Mouse (Mus musculus) adrenal gland, postnatal 25 days (tissue): Measurements from ENCODE around the gene Gm12166. TPM values are rescaled to one million over a fixed set of nuclear protein-coding genes. Genes with fewer than 3 reads are reported as not detected.

Experiments used
- DNase-seq: peaks from one replicate; pipeline ENCODE4 v3.0.0; 2021; ENCODE audit warnings: mixed read lengths
- total RNA-seq: library from RNA; stranded (reverse); gene quantifications from 2 replicates; pipeline ENCODE4 v1.2.3, GENCODE M21; 2021

Gene Gm12166
- total RNA-seq, 1 experiment from 2014 or later = 4.8 TPM

DNA sequence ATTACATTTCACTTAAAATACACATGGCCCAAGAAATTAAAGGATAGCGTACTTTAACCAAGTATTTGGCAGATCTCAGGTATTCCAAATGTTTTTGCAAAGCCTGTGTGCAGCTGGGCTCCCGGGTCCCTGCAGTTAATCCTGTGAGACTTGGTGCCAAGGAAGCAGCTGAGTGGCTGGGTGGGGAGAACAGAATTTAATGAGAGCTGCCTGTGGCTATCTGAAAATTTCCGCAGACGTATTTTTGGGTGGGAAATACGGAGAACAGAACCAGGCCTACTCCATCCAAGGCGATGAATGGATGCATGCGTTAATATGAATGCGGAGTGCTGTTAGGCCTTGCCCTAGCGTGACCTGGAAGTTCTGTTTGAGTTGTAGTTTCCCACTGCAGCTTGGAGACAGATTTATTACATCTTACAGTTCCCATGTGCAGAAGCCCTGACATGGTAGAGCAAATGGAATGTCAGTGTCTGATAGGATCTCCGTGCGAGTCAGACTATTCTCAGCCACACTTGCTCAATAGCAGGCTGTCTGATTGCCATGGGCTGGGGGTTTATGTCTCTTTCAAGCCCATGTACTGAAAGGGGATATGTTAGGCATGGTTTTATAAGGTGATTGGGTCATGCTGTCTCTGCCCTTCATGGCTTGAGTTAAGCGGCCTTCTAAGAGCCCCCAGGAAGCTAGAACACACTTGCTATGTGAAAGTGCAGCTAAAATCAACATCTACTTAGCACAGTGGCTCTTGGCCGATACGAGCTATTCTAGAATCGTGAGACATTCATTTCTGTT is 21.1 kb upstream of the Gm12166 start:
- no peak for DNase-seq

DNA sequence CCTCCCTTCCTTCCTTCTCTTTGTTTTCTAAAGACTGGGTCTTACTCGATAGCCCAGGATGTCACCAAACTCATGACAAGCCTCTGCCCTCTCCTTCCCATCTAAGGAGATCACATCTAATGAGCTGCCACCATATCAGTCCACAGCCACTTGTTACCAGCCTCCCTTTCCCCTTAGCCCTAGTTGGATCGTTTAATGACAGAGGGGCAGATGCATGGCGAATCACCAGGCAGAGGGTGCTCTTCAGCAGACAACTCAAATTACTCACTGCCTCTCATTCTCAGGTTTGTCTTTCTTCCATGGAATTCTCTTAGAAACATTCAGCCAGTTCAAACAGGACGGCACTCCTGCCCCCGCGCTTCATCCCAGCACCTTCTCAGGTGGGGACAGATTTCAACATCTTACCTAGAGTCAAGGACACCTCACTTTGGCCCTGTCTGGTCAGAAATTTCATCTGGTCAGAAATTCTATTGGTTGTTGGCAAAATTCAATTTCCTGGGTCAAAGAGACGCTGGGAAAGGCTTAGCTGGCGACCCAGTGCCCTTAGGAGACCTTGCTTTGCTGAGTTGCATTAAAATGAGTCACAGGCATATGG is 20.4 kb upstream of the Gm12166 start:
- DNase-seq = no peak

DNA sequence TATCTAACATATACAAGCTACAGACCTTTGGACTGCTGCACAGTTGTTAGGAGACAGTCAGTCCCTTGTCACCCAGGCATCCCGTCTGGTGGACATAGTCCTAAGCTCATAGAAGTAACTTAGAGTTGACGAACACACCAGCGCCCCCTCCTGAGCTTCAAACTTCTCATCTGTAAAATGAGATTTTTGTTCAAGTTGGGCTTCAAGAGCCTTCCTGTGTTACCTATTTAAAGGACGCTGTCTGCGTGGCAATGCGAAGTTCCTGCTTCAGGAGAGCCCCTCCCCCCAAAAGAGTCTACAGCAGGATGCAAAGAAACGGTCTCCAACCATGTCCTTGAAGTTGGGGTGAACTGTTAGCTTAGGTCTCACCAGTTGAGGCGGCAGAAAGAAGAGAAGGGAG is 18.7 kb upstream of the Gm12166 start:
- no peak for DNase-seq

DNA sequence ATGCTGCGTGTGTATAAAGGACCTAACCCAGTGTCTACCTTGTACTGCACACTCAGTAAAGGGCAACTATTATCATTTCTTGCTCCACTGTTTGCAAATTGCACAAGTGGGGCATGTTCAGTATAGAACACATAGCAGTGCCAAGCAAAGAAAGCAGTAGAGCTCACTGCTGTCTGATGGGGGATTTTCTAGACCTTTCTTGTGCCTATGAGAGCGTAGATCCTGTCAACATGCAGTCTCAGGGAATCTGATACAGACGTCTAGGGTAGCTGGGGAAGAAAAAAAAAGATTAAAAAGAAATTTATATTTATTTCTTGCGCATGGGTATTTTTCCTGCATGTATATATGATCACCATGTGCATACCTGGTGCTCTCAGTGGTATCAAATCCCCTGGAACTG is 18.0 kb upstream of the Gm12166 start:
- DNase-seq = no peak

DNA sequence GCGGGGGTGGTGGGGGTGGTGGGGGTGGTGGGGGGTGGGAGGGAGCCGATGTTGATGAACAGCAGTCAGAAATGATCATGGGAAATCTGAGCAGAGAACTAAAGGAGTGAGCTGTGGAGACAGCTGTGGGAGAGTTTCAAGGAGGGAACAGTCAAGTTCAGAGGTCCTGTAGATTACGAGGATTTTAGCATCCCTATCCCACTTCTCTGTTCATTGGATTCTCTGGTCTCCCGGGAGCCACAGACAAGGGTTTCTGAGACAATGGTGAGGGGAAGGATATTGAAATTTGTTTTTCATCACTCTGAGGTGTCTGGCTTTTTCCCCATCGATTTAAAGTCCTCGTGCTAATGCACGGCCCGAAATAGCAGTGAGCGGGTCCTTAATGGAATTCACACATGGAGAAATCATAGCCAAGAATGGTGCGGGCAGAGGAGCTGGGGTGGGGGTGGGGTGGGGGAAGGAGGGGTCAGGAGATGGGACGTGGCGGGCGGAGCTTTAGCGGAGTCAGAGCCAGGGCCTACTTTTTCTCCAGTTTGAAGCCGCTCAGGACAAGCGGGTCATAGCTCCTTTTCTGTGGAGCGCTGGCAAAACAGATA is 17.4 kb upstream of the Gm12166 start:
- no peak for DNase-seq

DNA sequence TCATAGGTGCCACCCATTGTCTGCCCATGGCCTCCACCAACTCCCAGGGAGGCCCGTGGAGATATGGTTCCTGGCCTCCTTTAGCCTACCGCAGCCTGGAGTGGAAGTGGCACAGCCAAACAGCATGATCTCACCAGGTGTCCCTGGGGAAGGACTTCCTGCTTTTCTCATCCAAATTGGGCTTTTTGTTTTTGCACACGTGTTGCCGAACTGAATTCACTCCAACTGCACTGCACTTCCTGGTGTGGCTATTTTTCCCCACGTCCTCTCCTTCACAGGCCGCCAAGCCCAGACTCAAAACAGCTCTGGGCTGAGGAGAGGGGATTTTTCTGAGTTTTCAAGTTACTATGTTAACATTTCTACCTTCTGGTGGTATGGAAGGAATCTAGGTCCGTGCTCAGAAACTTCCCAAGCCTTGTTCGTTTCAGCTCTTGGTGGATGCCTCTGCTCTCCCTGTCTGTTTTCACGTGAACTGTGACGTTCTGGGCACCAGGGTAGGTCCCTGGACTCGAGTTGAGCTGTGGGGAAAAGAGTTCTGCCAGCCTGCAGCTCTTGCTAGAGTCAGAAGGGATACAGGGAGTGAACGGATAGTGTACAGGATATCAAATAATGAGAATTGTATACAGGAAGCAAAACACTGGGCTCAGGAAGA is 16.8 kb upstream of the Gm12166 start:
- DNase-seq = peak; percentile 10

DNA sequence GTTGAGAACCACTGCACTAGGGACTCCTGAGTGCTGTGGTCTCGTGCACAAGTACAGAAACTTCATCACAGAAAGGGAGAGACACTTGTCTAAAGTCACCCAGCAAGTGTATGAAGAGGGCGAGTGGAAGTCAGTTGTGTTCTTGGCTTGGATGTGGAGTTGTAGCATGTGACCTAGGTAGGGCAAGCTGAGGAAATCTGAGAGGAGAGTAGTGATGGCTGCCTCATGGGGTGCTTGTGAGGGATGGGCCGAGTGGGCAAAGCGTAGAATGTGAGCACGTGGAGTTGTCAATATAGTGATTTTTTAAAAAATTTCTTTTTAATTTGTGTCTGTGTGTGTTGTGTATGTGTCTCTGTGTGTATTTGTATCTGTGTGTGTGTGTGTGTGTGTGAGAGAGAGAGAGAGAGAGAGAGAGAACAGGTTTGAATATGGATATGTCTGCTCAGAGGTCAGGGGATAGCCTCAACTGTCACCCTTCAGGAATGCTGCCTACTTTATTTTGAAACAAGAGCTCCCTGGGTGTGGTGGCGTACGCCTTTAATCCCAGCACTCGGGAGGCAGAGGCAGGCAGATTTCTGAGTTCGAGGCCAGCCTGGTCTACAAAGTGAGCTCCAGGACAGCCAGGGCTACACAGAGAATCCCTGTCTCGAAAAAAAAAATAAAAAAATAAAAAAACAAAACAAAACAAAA is 15.4 kb upstream of the Gm12166 start:
- no peak for DNase-seq

DNA sequence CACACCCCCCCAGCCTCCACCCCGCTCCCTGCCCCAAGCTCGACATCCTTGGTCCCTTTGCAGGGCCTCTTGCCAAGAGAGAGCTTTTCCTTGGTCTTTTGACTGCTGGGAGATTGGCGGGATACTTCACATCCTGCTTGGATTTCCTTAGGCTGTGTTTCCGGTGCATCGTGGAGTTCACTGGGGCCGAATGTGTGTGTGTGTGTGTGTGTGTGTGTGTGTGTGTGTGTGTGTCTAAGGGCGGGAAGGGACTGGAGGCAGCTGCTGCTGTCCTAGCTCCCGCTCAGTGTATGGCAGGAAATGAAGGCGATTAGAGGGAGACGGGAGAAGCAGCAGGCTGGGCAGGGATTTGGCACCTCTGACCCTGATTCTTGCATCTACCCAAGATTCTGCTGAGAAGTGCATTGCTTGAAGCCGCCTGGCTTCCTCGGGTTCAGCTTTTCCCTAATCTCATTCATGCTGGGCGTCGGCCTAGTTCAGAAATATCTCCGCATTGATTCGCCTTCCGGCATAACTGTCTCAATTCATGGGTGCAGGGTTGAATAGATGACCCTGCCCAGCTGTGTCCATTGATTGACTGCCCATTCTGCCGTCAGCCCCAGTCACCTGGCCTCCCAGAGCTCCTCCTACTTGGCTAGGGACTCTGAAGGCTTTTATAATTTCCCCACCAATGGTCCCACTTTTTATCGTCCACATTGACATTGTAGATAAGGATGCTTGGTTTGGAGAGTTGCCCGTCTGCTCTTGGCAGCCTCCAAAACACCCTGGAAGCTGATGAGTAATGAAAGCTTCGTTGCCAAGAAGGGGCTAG is 13.3 kb upstream of the Gm12166 start:
- DNase-seq = peak; percentile 71

DNA sequence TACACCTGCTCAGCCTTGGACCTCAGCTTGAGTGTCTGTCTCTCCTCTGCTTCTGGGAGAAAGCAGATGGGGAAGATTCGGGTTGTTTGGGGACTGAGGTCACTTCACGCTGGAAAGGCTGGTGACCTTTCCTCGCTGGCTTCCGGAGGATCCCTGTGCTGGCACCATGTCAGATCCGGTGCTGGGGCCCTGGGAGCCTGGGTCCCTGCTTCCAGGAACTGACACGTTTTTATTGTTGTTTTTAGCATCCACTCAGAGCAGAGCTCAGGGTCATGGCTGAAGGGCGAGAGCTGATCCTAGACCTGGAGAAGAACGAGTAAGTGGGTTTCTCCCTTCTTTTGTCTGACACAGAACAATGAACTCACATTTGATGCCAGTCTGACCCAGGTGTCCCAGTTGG is 12.6 kb upstream of the Gm12166 start:
- DNase-seq = peak; percentile 35

DNA sequence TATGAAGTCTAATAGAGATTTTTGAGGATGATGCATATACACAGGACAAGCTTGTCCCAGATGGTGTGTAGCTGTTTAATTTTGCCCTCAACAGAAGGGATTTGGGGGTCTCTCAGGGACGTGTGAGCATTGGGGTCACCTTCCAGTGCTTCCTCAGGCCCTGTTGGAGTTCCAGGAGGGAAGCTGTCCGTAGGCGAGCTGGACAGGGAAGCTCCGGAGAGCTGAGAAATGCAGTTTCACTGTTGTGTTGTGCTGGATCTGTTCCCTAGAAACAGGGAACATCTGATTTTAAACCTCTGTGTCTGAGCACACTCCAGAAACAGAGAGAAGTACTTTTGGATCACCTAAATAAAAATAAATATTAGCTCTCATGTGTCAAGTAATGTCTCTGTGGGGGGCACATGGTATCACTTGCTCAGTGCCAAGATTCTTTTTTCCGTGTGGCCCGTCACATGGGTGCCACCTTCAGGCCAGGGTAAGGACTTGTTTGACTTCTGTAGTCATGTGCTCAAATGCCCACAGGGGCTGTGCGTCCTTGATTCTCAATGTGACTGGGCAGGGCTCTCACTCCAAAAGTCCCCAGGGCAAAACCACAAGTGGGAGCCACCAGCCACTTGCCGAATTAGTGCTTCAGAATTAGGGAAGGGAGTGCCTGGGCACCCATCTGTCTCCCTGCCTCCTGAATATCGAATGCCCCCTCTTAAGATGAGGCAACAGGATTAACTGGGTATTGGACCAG is 11.0 kb upstream of the Gm12166 start:
- peak; percentile 18 for DNase-seq

DNA sequence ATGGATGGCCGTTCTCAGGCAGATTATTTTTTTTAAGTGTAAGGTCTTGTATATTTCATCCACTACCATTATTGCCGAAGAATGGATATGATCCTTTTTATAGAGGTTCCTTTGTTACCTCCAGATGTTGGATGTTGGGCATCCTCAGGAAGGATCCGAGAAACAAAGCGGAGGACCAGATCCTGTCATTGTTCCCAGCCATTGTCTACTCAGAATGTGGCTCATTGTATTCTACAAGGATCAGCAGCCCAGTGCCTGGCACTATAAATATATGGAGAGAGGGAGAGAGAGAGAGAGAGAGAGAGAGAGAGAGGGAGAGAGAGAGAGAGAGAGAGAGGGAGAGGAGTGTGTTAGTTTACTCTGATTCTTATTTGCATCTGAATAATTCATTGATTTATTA is 10.4 kb upstream of the Gm12166 start:
- DNase-seq = no peak

DNA sequence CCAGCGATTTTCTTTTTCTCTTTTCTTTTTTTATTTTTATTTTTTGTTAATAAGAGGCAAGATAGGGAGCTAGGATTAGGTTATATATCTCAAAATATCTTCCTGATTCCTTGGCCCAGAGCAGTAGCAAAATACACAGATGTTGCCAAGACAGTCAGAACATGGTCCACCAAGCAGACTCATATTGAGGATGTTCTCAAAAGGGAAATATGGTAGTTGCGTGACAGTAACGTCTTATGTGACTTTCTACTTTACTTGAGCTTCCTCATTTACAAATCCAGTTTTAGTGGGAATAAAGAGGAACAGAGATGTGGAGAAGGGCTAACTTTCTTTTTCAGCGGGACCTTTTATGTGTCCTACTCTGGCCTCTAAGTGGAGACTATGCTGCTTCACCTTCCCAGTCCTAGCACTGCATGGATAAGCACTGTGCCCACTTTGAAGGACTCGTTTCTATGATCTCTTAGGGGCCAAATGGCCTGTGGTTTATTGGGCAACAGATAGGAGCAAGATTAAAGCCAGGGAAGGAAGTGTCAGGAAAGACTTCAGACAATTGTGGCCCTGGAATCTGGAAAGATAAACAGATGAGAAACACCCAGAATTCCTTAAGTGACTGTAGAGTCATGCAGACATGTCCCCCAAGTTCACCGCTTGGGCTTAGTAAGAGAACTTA is 9.8 kb upstream of the Gm12166 start:
- DNase-seq = no peak

DNA sequence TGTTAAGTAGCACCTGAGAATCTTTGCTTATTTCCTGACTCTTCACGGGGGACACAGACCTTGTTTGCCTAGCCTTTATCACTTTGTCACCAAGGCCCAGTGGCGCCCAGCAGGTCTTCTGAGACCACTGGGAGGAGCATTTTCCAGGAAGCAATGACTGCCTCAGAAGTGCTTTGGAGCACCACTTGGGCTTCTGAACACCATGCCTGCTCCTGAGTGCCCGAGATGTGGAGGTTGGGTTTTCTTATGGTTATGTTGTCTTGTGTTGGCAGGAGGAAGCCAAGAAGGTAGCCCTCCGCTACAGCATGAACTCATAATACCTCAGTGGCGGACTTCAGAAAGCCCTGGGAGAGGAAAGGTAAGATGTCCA is 8.5 kb upstream of the Gm12166 start:
- no peak for DNase-seq

DNA sequence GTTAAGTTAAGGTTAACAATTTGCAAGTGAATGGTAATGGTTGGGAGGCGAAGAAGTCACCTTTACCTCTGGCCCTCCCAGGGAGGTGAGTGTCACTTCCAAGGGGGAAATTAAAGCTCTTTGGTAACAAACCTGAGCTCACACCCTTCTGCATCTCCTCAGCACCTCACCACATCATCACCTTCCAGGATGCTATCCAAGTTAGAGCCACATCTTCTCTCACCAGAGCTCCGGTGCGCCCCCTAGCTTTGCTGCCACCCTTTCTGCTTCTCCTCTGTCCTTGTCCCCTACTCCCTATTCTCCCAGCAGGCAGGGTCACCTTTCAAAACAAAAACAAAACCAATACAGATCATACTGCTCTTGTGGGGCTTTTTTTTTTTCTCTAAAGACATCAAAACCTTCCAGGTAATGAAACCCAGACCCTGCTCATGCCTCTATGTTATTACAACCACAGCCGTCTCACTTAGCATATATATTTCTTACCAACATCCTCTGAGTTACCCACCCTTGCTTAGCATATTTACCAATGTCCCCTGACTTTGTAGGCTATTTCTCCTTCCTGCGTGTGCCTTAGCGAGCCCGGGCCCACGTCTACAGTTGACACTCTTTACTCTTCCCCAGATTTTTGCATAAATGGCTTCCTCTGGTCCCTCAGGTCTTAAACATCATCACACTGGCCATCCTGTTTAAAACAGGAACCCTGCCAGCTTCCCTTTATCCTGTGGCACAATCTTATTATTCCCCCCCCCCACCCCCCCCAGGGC is 7.9 kb upstream of the Gm12166 start:
- DNase-seq = peak; percentile 44

DNA sequence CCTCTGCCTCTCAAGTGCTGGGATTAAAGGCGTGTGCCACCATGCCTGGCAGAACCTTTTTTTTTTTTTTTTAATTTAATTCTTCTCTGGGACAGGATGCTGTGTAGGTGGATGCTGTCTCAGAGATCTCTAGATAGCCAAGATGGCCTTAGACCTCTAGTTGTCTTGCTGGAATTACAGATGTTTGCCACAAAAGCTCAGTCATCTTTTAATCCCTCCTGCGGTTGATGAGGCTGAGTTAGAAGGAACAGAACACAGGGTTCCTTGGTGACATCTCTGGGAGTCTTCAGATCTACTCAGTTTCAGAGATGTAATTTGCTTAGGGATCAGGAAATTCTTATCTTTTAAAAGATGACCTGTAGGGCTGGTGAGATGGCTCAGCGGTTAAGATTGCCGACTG is 6.8 kb upstream of the Gm12166 start:
- DNase-seq = no peak

DNA sequence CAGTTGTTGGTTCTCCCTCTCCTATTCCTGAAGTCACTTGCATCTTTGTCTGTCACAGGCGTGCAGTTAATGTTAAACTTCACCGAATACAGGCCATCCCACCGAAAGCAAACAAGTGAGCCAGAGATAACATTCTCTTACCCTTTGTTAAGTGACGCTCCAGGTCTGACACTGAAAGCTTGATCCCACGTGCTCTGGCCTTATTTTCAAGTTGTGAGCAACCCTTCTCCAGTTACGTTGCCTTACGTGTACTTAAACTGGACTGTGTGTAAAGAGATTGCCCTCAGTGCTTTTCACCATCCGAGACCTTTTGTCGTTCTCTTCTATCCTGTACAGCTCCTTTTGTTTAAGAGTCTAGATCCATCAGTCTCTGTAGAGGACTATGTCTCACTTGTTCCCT is 5.9 kb upstream of the Gm12166 start:
- no peak for DNase-seq

DNA sequence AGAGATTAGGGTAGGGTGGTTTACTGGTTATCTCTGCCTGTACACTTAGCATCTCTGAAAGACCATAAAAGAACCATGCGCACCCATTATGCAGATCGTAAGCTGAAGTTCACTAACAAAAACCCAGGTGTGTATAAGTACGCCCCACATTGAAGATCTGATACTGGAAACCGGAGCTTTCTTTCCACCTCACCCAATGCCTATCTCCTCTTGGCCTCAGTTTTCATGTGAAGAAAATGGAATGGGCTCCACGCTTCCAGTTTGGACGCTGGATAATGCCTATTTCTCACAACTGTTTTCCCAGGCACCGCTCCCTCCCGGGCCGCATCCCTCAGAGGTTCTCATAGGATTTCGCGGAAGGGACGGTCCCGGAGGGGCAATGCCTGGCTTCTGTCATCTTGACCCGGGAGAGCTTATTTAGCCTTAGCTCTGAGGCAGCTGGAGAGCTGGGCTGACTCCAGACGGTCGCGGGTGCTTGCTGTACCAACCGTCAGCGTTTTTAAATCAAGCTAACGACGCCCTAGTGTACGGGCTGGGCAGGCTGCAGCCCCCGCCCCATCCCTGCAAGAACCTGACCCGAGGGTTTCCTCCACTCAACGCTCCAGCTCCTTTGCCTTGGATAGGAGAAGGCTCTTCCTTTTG is 4.8 kb upstream of the Gm12166 start:
- DNase-seq = peak; percentile 26

DNA sequence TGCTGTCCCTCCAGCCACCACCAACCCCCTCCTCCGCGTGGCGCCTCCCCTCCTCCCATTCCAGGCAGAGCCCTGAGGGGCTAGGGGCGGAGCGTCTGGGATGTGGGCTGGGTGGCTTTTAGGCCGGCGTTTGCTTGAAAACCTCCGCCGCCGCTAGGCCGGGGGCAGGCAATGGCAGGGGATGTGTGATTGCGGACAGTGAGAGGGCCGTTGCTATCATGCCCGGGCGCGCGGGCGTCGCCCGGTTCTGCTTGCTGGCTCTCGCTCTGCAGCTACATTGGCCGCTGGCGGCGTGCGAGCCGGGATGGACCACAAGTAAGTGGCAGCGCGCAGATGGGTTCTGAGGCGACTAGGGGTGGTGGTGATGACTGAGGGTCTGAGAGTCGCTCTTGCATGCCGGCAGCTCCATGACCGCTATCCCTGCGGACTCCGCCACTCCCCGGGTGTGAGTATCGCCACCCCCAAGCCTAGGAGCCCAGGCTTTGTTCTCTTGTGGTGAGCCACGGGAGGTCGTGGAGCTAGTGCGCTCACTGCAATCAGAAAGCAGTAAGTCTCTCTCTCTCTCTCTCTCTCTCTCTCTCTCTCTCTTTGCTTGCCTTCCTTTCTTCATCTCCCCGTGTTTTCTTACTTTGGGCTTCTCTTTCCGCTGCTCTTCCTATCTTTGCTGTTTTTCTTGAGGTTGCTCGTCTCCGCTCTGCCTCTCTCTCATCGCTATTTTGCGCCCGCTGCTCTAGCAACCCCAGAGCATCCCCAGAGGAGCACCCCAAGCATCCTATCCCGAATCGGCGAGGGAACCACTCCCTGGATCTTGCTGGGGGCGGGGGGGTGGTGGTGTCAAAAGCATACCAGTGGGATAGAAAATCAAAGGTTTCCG is 4.0 kb upstream of the Gm12166 start, which contains the start of gene Adam19:
TSS of gene Adam19 (plus strand) at position 97 of the 874 bp plus-strand sequence.
- peak; percentile 59 for DNase-seq
